In genomic region chr11:71018416-71019200, GRCm38 (mm10) we compare ENCODE assay signal across 8 mouse cellular contexts. TPM values are rescaled to one million over a fixed set of nuclear protein-coding genes. Genes with fewer than 3 reads are reported as not detected.
DNase-seq lines count a peak whose midpoint lies in the region; ATAC-seq and TF ChIP-seq lines count a peak whose summit lies in the region.

No protein-coding gene starts in this region.

- no peak for TF ChIP-seq CTCF in ES-Bruce4 (IDR thresholded peaks at IDR 0.05; ENCODE audit: low read depth, low read length)

- intact Hi-C loops in heart, postnatal 25 days (cut with DNase I) = loop anchor here (2.0 to 5.0 kb wide), 2 partner anchors 14 to 46 kb away; partner anchors contain the start of genes Dhx33 and Rpain

- peaks cover 21% of the 10 kb centered on the region for H3K4me1 ChIP-seq in heart, embryonic 16.5 days (ENCODE audit: control insufficient read depth, insufficient read depth, low read length)
- no peaks in the 10 kb centered on the region for H3K4me1 ChIP-seq in ES-Bruce4 (ENCODE audit: control insufficient read depth, insufficient read depth, low read length)
- H3K4me1 ChIP-seq in forebrain, embryonic 13.5 days = peaks cover 54% of the 10 kb centered on the region
- H3K4me1 ChIP-seq in liver, embryonic 15.5 days (replicated peaks) = peaks cover 44% of the 10 kb centered on the region

- WGBS in heart, embryonic 16.5 days = 5% methylated on average over 28 of the region's 28 CpGs
- 5% methylated on average over 28 of the region's 28 CpGs for WGBS in forebrain, embryonic 13.5 days
- 3% methylated on average over 28 of the region's 28 CpGs for WGBS in liver, embryonic 15.5 days (ENCODE audit: insufficient replicate concordance)

- ATAC-seq in heart, embryonic 16.5 days (replicated peaks; ENCODE audit: extremely low read depth, insufficient read depth, low FRiP score) = peak; percentile 10; the same call in 1 of the 2 replicates
- ATAC-seq in forebrain, embryonic 13.5 days = no peak
- no peak; the same call in 1 of the 2 replicates for ATAC-seq in liver, embryonic 15.5 days (ENCODE audit: insufficient read depth)

- no peak for TF ChIP-seq POLR2A in ES-Bruce4 (IDR thresholded peaks at IDR 0.05; ENCODE audit: insufficient read depth, low read length)

- peak overlapping the region; percentile 88 for H3K27ac ChIP-seq in heart, embryonic 16.5 days (ENCODE audit: low read length)
- H3K27ac ChIP-seq in ES-Bruce4 (ENCODE audit: insufficient read depth, low read length) = no peak overlapping the region
- H3K27ac ChIP-seq in forebrain, embryonic 13.5 days = peak overlapping the region; percentile 68
- H3K27ac ChIP-seq in liver, embryonic 15.5 days (replicated peaks) = peak overlapping the region; percentile 85

- DNase-seq in heart, postnatal 25 days (ENCODE audit: low spot score) = no peak
- no peak for DNase-seq in right cerebral cortex, postnatal 4 days
- no peak for DNase-seq in ovary, postnatal 10 days (ENCODE audit: low spot score)
- no peak for DNase-seq in right cerebral cortex, adult 2 months (ENCODE audit: low spot score in 2 of 2)

- no peak for TF ChIP-seq EP300 in ES-Bruce4 (IDR thresholded peaks at IDR 0.05; ENCODE audit: insufficient read depth, low read depth, low read length)

- H3K27me3 ChIP-seq in heart, embryonic 16.5 days (ENCODE audit: control insufficient read depth, insufficient read depth, low read length) = no peaks in the 10 kb centered on the region
- H3K27me3 ChIP-seq in ES-Bruce4 (ENCODE audit: control insufficient read depth, insufficient read depth, low read length, poor library complexity, severe bottlenecking) = no peaks in the 10 kb centered on the region
- H3K27me3 ChIP-seq in forebrain, embryonic 13.5 days = no peaks in the 10 kb centered on the region
- no peaks in the 10 kb centered on the region for H3K27me3 ChIP-seq in liver, embryonic 15.5 days

- peak overlapping the region; percentile 97 for H3K4me2 ChIP-seq in heart, embryonic 16.5 days (ENCODE audit: low read depth, low read length)
- peak overlapping the region; percentile 81 for H3K4me2 ChIP-seq in forebrain, embryonic 13.5 days
- H3K4me2 ChIP-seq in liver, embryonic 15.5 days = peak overlapping the region; percentile 82

- no peaks in the 10 kb centered on the region for H3K9me3 ChIP-seq in heart, embryonic 16.5 days (replicated peaks; ENCODE audit: control insufficient read depth, low read length)
- H3K9me3 ChIP-seq in ES-Bruce4 (replicated peaks; ENCODE audit: control insufficient read depth, insufficient read depth, low read length, poor library complexity, severe bottlenecking) = no peaks in the 10 kb centered on the region
- no peaks in the 10 kb centered on the region for H3K9me3 ChIP-seq in forebrain, embryonic 13.5 days (replicated peaks)
- H3K9me3 ChIP-seq in liver, embryonic 15.5 days (replicated peaks) = no peaks in the 10 kb centered on the region

- H3K4me3 ChIP-seq in heart, embryonic 16.5 days (ENCODE audit: low read length) = peak overlapping the region; percentile 91
- H3K4me3 ChIP-seq in ES-Bruce4 (ENCODE audit: low read depth, low read length) = peak overlapping the region; percentile 95
- H3K4me3 ChIP-seq in forebrain, embryonic 13.5 days = peak overlapping the region; percentile 91
- H3K4me3 ChIP-seq in liver, embryonic 15.5 days (replicated peaks) = peak overlapping the region; percentile 93

- H3K9ac ChIP-seq in heart, embryonic 16.5 days (ENCODE audit: low read length) = peak overlapping the region; percentile 95
- peak overlapping the region; percentile 70 for H3K9ac ChIP-seq in ES-Bruce4 (ENCODE audit: low read depth, poor library complexity, severe bottlenecking)
- H3K9ac ChIP-seq in forebrain, embryonic 13.5 days = peak overlapping the region; percentile 91
- peak overlapping the region; percentile 88 for H3K9ac ChIP-seq in liver, embryonic 15.5 days

- peaks cover 11% of the 10 kb centered on the region for H3K36me3 ChIP-seq in heart, embryonic 16.5 days (ENCODE audit: control insufficient read depth, insufficient read depth)
- H3K36me3 ChIP-seq in ES-Bruce4 (ENCODE audit: control insufficient read depth, insufficient read depth, low read length, poor library complexity, severe bottlenecking) = peaks cover 32% of the 10 kb centered on the region
- peaks cover 24% of the 10 kb centered on the region for H3K36me3 ChIP-seq in forebrain, embryonic 13.5 days (ENCODE audit: poor library complexity, severe bottlenecking)
- H3K36me3 ChIP-seq in liver, embryonic 15.5 days (replicated peaks) = peaks cover 32% of the 10 kb centered on the region

RNA-seq across cellular contexts. Expression of gene Mis12, which starts 0.8 kb away (rescaled TPM):
- polyA plus RNA-seq in heart, embryonic 16.5 days (2015; fragmentation: Nextera tagmentation; extraction: Ambion mirVana) = 25.3 and 26.2 TPM in 2 replicates
- 1 to 10 TPM; 6.2 to 7.1 TPM for total RNA-seq in heart, postnatal 25 days (2021)
- polyA plus RNA-seq in ES-Bruce4 (2011; ENCODE audit: insufficient read depth, insufficient read length, low read depth, missing spikeins) = 35.6 and 36.7 TPM in 2 replicates
- polyA plus RNA-seq in forebrain, embryonic 13.5 days (2015; fragmentation: Nextera tagmentation; extraction: Ambion mirVana) = 51.3 and 53.5 TPM in 2 replicates
- polyA plus RNA-seq in liver, embryonic 15.5 days (2015; fragmentation: Nextera tagmentation; extraction: Ambion mirVana) = 22.2 and 23.3 TPM in 2 replicates

RNA-seq across cellular contexts. Expression of gene Derl2, which starts 1.0 kb away (rescaled TPM):
- 33.8 and 35.1 TPM in 2 replicates for polyA plus RNA-seq in heart, embryonic 16.5 days (2015; fragmentation: Nextera tagmentation; extraction: Ambion mirVana)
- 10 to 100 TPM; 34.8 to 35.6 TPM for total RNA-seq in heart, postnatal 25 days (2021)
- 31.8 and 32.4 TPM in 2 replicates for polyA plus RNA-seq in ES-Bruce4 (2011; ENCODE audit: insufficient read depth, insufficient read length, low read depth, missing spikeins)
- polyA plus RNA-seq in forebrain, embryonic 13.5 days (2015; fragmentation: Nextera tagmentation; extraction: Ambion mirVana) = 36.9 and 37.8 TPM in 2 replicates
- polyA plus RNA-seq in liver, embryonic 15.5 days (2015; fragmentation: Nextera tagmentation; extraction: Ambion mirVana) = 35.7 and 37.9 TPM in 2 replicates

RNA-seq across cellular contexts. Expression of gene Dhx33, which starts 14.4 kb away (rescaled TPM):
- polyA plus RNA-seq in heart, embryonic 16.5 days (2015; fragmentation: Nextera tagmentation; extraction: Ambion mirVana) = 12.4 and 13.0 TPM in 2 replicates
- 1 to 10 TPM; 8.1 to 9.3 TPM for total RNA-seq in heart, postnatal 25 days (2021)
- polyA plus RNA-seq in ES-Bruce4 (2011; ENCODE audit: insufficient read depth, insufficient read length, low read depth, missing spikeins) = 32.3 and 32.8 TPM in 2 replicates
- 11.9 and 14.8 TPM in 2 replicates for polyA plus RNA-seq in forebrain, embryonic 13.5 days (2015; fragmentation: Nextera tagmentation; extraction: Ambion mirVana)
- 5.8 and 6.6 TPM in 2 replicates for polyA plus RNA-seq in liver, embryonic 15.5 days (2015; fragmentation: Nextera tagmentation; extraction: Ambion mirVana)

RNA-seq across cellular contexts. Expression of gene 6330403K07Rik, which starts 14.7 kb away (rescaled TPM):
- 18.0 and 20.9 TPM in 2 replicates for polyA plus RNA-seq in heart, embryonic 16.5 days (2015; fragmentation: Nextera tagmentation; extraction: Ambion mirVana)
- total RNA-seq in heart, postnatal 25 days (2021) = under 1 TPM; 0.49 to 0.75 TPM
- 3.7 and 4.3 TPM in 2 replicates for polyA plus RNA-seq in ES-Bruce4 (2011; ENCODE audit: insufficient read depth, insufficient read length, low read depth, missing spikeins)
- 425 and 437 TPM in 2 replicates for polyA plus RNA-seq in forebrain, embryonic 13.5 days (2015; fragmentation: Nextera tagmentation; extraction: Ambion mirVana)
- polyA plus RNA-seq in liver, embryonic 15.5 days (2015; fragmentation: Nextera tagmentation; extraction: Ambion mirVana) = 2.1 and 2.5 TPM in 2 replicates

RNA-seq across cellular contexts. Expression of gene C1qbp, which starts 35.8 kb away (rescaled TPM):
- polyA plus RNA-seq in heart, embryonic 16.5 days (2015; fragmentation: Nextera tagmentation; extraction: Ambion mirVana) = 279 and 291 TPM in 2 replicates
- 100 to 1,000 TPM; 218 to 234 TPM for total RNA-seq in heart, postnatal 25 days (2021)
- 398 and 407 TPM in 2 replicates for polyA plus RNA-seq in ES-Bruce4 (2011; ENCODE audit: insufficient read depth, insufficient read length, low read depth, missing spikeins)
- 229 and 242 TPM in 2 replicates for polyA plus RNA-seq in forebrain, embryonic 13.5 days (2015; fragmentation: Nextera tagmentation; extraction: Ambion mirVana)
- polyA plus RNA-seq in liver, embryonic 15.5 days (2015; fragmentation: Nextera tagmentation; extraction: Ambion mirVana) = 159 and 170 TPM in 2 replicates
